Mouse (Mus musculus) lung, embryonic 14.5 days (tissue): ENCODE data around the gene D17Wsu92e. TPM values are rescaled to one million over a fixed set of nuclear protein-coding genes. Genes with fewer than 3 reads are reported as not detected.

Source experiments
- ATAC-seq: fragments of 200-750 bp; cut with Nextera tagmentation; 2 replicates; pipeline ENCODE4 v1.8.0; 2017; ENCODE audit warnings: mild to moderate bottlenecking, moderate TSS enrichment, moderate library complexity; ENCODE audit not compliant: insufficient read depth
- DNase-seq: peaks from one replicate; pipeline ENCODE4 v3.0.0-alpha.2; 2015
- H3K27ac ChIP-seq: fragments of 300-500 bp; sonication (generic); 2 replicates; pipeline ENCODE4 v1.5.1; 2014; ENCODE audit warnings: low read depth, mild to moderate bottlenecking, moderate library complexity
- H3K27me3 ChIP-seq: fragments of 300-500 bp; sonication (generic); 2 replicates; pipeline ENCODE4 v1.6.1; 2014; ENCODE audit warnings: low read length, control low read depth; ENCODE audit not compliant: insufficient read depth
- H3K36me3 ChIP-seq: fragments of 300-500 bp; sonication (generic); 2 replicates; pipeline ENCODE4 v1.6.1; 2014; ENCODE audit warnings: control low read depth; ENCODE audit not compliant: insufficient read depth
- H3K4me1 ChIP-seq: fragments of 300-500 bp; sonication (generic); 2 replicates; pipeline ENCODE4 v1.6.1; 2014; ENCODE audit warnings: antibody characterized with exemption, control low read depth; ENCODE audit not compliant: insufficient read depth
- H3K4me2 ChIP-seq: fragments of 300-500 bp; sonication (generic); 2 replicates; pipeline ENCODE4 v1.6.1; 2014; ENCODE audit warnings: mild to moderate bottlenecking
- H3K4me3 ChIP-seq: fragments of 300-500 bp; sonication (generic); 2 replicates; pipeline ENCODE4 v1.5.1; 2014; ENCODE audit warnings: low read depth, low read length
- H3K9ac ChIP-seq: fragments of 300-500 bp; sonication (generic); 2 replicates; pipeline ENCODE4 v1.6.1; 2014
- H3K9me3 ChIP-seq: fragments of 300-500 bp; sonication (generic); 2 replicates; pipeline ENCODE4 v1.6.1; 2016; ENCODE audit warnings: low read depth, low read length, control low read depth
- CTCF ChIP-seq: IDR thresholded peaks from 2 replicates; pipeline ENCODE4 v1.5.1; 2016; ENCODE audit warnings: antibody characterized with exemption, low read depth
- WGBS: fragments of 180-500 bp; shearing (Covaris S2); extraction: QIAGEN DNeasy Blood & Tissue Kit; methylation state at CpG from one replicate; pipeline ENCODE4 v1.1.7; 2014; 5-methylcytosine and 5-hydroxymethylcytosine counted together
- polyA plus RNA-seq: library from polyadenylated mRNA; unstranded; fragments of >200 nt; fragmentation: Nextera tagmentation; extraction: Ambion mirVana; gene quantifications from 2 replicates; pipeline ENCODE4 v1.2.1, GENCODE M21; 2014

The D17Wsu92e gene
- polyA plus RNA-seq, 1 experiment from 2014 or later = 20.3 TPM

DNA sequence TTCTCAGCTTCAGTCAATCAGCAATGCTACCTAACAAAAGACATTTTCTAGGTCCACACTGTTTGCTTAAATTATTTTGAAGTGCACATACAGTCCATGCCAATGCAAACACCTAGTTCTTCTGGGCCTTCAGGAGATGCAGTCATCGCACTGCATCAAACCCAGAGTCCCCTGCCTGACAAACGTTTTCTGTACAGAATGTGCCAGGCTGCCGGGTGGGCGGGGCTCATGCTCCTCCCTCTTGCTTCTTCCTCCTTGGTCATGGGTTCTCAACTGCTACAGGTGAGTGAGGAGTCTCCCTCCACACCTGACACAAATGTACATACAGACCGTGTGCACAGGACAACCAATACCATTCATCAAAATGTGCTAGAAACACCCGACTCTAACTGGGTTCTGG lies 60.3 kb downstream of the D17Wsu92e start:
- Histone ChIP-seq H3K4me3 (no peak overlapping the region), H3K36me3 (peaks cover 23% of the 10 kb centered on the region; the same call in 1 of the 2 replicates), H3K27ac (no peak overlapping the region), H3K27me3 (no peaks in the 10 kb centered on the region), H3K4me1 (no peaks in the 10 kb centered on the region), H3K9me3 (no peaks in the 10 kb centered on the region; the same call in none of the 2 replicates), H3K4me2 (no peak overlapping the region), H3K9ac (no peak overlapping the region)
- 69% methylated on average over 6 of the region's 6 CpGs for WGBS
- no peak for DNase-seq
- ATAC-seq = no peak
- TF ChIP-seq CTCF = no peak

DNA sequence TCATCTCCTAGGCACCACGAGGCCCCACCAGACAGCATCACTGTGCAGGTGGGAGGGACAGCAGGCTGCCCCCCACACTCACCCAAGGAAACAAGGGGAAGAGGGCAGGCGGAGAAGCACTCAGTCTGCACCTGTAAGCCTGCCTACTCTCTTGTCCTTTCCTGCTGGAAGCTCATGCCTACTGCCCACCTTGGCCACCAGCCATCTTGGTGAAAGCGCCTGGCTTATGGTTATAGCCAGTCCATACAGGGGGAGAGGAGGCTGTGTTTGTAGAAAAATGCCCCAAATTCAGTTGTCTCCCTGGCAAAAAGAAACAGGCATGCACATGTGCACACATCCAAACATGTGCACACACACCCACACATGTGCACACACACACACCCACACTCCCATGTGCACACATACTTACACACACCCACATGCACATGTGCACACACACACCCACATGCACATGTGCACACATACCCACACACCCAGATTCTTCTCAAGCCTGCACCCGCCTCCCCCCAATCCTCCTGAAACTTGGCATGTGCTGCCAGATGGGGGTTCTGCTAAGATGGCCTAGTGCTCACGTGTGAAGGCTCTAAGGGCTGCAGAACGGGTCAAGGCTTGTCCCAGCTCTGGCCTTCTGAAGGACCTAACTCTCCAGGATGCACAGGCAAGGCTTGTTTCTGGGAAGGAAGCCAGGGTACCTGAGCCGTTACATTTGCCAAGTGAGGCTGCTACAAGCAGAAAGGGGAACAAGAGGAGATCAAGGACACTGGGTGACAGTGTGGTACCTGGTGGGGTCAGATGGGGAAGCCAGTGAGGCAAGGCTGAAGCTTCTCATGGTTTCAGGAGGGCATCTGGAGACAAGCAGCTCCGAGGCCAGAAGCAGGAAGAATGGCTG lies 68.9 kb downstream of the D17Wsu92e start:
- H3K27me3 ChIP-seq = no peaks in the 10 kb centered on the region
- no peak overlapping the region for H3K4me3 ChIP-seq
- H3K36me3 ChIP-seq = peaks cover 19% of the 10 kb centered on the region; the same call in 1 of the 2 replicates
- DNase-seq = no peak
- WGBS = 79% methylated on average over 8 of the region's 8 CpGs
- no peaks in the 10 kb centered on the region for H3K4me1 ChIP-seq
- no peak for ATAC-seq
- no peaks in the 10 kb centered on the region for H3K9me3 ChIP-seq
- H3K27ac ChIP-seq = no peak overlapping the region
- no peak overlapping the region for H3K9ac ChIP-seq
- no peak overlapping the region for H3K4me2 ChIP-seq
- no peak for TF ChIP-seq CTCF

DNA sequence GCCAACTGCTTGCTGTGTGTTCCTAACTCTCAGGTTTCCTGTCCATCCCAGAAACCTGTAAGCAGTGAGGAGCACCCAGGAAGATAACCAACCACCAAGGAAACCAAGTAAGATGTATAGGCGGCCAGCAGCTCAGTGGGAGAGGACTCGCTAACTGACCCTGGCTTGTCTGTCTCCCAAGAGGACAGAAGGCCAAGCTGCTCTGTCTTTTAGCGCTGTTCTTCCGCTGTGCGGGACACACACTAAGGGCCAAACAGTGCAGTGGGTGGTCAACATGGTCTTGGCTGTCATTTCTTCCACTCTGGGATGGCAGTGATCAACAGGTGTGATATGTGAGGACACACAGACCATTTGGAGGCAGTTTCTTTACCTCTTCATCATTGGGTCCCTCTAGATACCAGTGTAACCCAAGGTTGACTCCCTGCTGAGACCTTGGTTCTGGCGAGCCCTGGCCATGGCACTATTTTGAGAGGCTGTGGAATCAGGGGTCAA lies 70.0 kb downstream of the D17Wsu92e start:
- no peaks in the 10 kb centered on the region for H3K4me1 ChIP-seq
- H3K27me3 ChIP-seq = no peaks in the 10 kb centered on the region
- no peak overlapping the region for H3K27ac ChIP-seq
- H3K36me3 ChIP-seq = peaks cover 14% of the 10 kb centered on the region; the same call in 1 of the 2 replicates
- DNase-seq = no peak
- no peak for TF ChIP-seq CTCF
- H3K9me3 ChIP-seq = no peaks in the 10 kb centered on the region
- no peak overlapping the region for H3K4me3 ChIP-seq
- H3K9ac ChIP-seq = no peak overlapping the region
- ATAC-seq = no peak
- 91% methylated on average over 6 of the region's 6 CpGs for WGBS
- H3K4me2 ChIP-seq = no peak overlapping the region

- Histone ChIP-seq H3K9me3 (no peaks in the 10 kb centered on the region), H3K4me3 (no peak overlapping the region), H3K9ac (no peak overlapping the region), H3K4me2 (no peak overlapping the region), H3K4me1 (no peaks in the 10 kb centered on the region), H3K27me3 (no peaks in the 10 kb centered on the region), H3K36me3 (peaks cover 14% of the 10 kb centered on the region; the same call in 1 of the 2 replicates), H3K27ac (no peak overlapping the region)
- ATAC-seq (no peak), DNase-seq (no peak)
- WGBS = 83% methylated on average over 2 of the region's 2 CpGs
- TF ChIP-seq CTCF = no peak
These were observed 72.3 kb downstream of the D17Wsu92e start for GRCm38 (mm10) chr17:27748123-27748522.

DNA sequence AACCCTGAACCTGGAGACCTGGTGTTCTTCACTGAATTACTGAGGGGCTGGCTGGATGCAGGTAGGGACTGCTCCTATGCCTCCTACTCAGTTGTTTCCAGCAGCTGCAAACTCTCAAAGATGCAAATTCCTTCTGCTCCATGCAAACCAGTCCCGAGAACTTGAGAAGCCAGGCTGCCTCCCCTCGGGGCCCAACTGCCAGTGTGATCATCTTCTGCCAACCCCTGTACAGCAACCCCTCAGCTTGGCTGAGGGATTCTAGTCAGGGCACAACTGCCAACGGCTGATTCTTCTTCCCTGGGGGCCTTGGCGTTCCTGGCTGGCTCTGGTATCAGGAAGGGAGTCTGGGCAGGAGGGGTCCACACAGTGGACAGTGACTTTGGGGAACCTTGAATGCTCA lies 74.0 kb downstream of the D17Wsu92e start:
- DNase-seq (no peak), ATAC-seq (no peak; the same call in 1 of the 2 replicates)
- no peaks in the 10 kb centered on the region for H3K4me1 ChIP-seq
- no peak overlapping the region for H3K9ac ChIP-seq
- H3K27ac ChIP-seq = no peak overlapping the region
- H3K27me3 ChIP-seq = no peaks in the 10 kb centered on the region
- no peak for TF ChIP-seq CTCF
- no peaks in the 10 kb centered on the region for H3K9me3 ChIP-seq
- no peak overlapping the region for H3K4me2 ChIP-seq
- H3K4me3 ChIP-seq = no peak overlapping the region
- 48% methylated on average over 4 of the region's 4 CpGs for WGBS
- H3K36me3 ChIP-seq = peaks cover 6% of the 10 kb centered on the region; the same call in 1 of the 2 replicates

DNA sequence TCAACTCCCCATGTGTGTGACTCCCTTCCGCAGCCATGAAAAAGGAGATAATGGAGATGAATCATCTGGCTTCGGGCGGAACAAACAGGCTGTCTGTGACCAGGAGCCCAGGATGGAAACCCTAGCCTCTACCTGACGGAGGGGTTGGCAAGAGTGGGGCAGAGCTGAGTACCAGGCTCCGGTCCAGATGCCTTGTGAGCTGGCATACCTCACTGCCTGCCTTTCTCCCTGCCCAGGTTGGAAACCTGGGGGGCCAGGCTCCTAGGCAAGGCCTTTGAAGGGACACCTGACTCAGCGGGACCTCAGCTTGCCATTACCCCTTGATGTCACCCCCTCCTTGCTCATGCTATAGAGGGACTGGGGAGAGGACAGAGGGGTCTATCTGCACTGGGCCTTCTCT lies 79.5 kb downstream of the D17Wsu92e start:
- Histone ChIP-seq H3K4me3 (no peak overlapping the region), H3K36me3 (no peaks in the 10 kb centered on the region), H3K4me1 (no peaks in the 10 kb centered on the region), H3K9me3 (no peaks in the 10 kb centered on the region), H3K27ac (no peak overlapping the region), H3K9ac (no peak overlapping the region), H3K27me3 (no peaks in the 10 kb centered on the region), H3K4me2 (no peak overlapping the region)
- DNase-seq (no peak), ATAC-seq (no peak)
- WGBS = 85% methylated on average over 6 of the region's 6 CpGs
- no peak for TF ChIP-seq CTCF

DNA sequence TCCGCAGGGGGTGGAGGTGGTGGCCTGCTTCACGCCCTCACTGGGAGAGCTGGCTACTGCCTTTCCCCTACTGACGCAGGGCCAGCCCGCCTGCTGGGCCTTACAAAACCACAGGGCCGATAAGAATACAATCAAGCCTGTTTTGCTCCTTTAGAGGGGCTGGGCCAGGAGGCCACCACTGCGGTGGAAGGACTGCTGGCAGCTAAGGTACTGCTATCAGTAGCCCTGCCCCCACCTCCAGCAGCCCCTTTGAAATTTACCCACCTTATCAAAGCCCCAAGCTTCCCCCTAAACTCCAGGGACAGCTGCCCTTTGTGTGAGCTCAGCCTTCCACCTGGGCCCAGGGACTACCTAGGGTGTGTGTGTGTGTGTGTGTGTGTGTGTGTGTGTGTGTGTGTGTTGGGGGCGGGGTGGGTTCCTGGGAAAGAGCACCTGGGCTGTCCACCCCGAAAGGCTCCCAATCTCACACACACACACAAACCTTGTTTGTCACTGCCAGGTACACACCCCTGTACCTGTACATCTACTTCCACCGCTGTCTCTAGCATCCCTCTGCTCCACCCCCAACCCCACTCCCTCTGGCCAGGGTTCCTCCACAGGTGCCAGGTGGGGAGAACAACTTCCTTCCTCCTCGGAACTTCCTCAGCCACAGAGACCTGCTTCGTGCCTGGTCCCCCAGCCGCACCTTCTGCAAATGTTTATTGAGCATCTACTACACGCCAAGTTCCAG lies 85.9 kb downstream of the D17Wsu92e start:
- DNase-seq (peak; percentile 30), ATAC-seq (peak; percentile 41; the same call in 1 of the 2 replicates)
- peaks cover 2% of the 10 kb centered on the region; the same call in 1 of the 2 replicates for H3K4me1 ChIP-seq
- H3K9ac ChIP-seq = no peak overlapping the region
- no peaks in the 10 kb centered on the region for H3K36me3 ChIP-seq
- H3K4me2 ChIP-seq = no peak overlapping the region
- TF ChIP-seq CTCF = no peak
- no peaks in the 10 kb centered on the region for H3K27me3 ChIP-seq
- 0 out of 2 replicates have a peak overlapping the region, but pooled peaks have one; percentile 18 for H3K27ac ChIP-seq
- H3K9me3 ChIP-seq = no peaks in the 10 kb centered on the region
- no peak overlapping the region for H3K4me3 ChIP-seq
- 11% methylated on average over 13 of the region's 13 CpGs for WGBS
